Mouse (Mus musculus): ENCODE measurements around the gene Gm49395.

GRCm38 (mm10) chr13:115052568-115052967 is 49.2 kb downstream of the Gm49395 start:
- no peak for TF ChIP-seq ZNF384 (IDR thresholded peaks at IDR 0.05; ENCODE audit: low read depth, low read length)
- no peak for TF ChIP-seq CTCF (conservative IDR thresholded peaks at IDR 0.05 in 1 of 2, IDR thresholded peaks at IDR 0.05 in 1 of 2; ENCODE audit: low read depth in 2 of 2, low read length in 2 of 2)
- no peak for TF ChIP-seq MAX (IDR thresholded peaks at IDR 0.05; ENCODE audit: low read length)
- no peak for TF ChIP-seq CHD1 (IDR thresholded peaks at IDR 0.05; ENCODE audit: low read depth, low read length)
- TF ChIP-seq E2F4 (IDR thresholded peaks at IDR 0.05; ENCODE audit: insufficient replicate concordance, low read depth, low read length) = no peak
- TF ChIP-seq TBP (conservative IDR thresholded peaks at IDR 0.05; ENCODE audit: low read depth, low read length) = no peak
- TF ChIP-seq JUN (IDR thresholded peaks at IDR 0.05; ENCODE audit: insufficient read depth, low read depth, low read length) = no peak
- no peak for TF ChIP-seq PAX5 (IDR thresholded peaks at IDR 0.05; ENCODE audit: low read length)
- TF ChIP-seq POLR2A (IDR thresholded peaks at IDR 0.05; ENCODE audit: low read depth, low read length) = no peak
- TF ChIP-seq MYC (IDR thresholded peaks at IDR 0.05; ENCODE audit: low read depth, low read length) = no peak
- no peak for TF ChIP-seq RCOR1 (conservative IDR thresholded peaks at IDR 0.05; ENCODE audit: low read depth, low read length)
- TF ChIP-seq SMC3 (IDR thresholded peaks at IDR 0.05; ENCODE audit: low read depth, low read length) = no peak
- no peak for TF ChIP-seq BHLHE40 (IDR thresholded peaks at IDR 0.05; ENCODE audit: low read depth, low read length)
- TF ChIP-seq POLR2AphosphoS2 (IDR thresholded peaks at IDR 0.05; ENCODE audit: low read depth, low read length) = no peak
